Mouse (Mus musculus): ENCODE data around the gene Gpd2.

The Gpd2 gene

GRCm38 (mm10) chr2:57251636-57252317, 14.3 kb downstream of the Gpd2 start:
- DNase-seq (ENCODE audit: low read depth, low spot score): no peak

GRCm38 (mm10) chr2:57252542-57253301, 15.3 kb downstream of the Gpd2 start:
- no peak for DNase-seq (ENCODE audit: low read depth, low spot score)

- no peak for DNase-seq (ENCODE audit: low read depth, low spot score)
Measured at GRCm38 (mm10) chr2:57254267-57254666, 16.8 kb downstream of the Gpd2 start.

- no peak for DNase-seq (ENCODE audit: low read depth, low spot score)
Measured at GRCm38 (mm10) chr2:57255153-57255670, 17.8 kb downstream of the Gpd2 start.

GRCm38 (mm10) chr2:57255836-57256235, 18.4 kb downstream of the Gpd2 start:
- DNase-seq (ENCODE audit: low read depth, low spot score): no peak

- no peak for DNase-seq (ENCODE audit: low read depth, low spot score)
Measured at GRCm38 (mm10) chr2:57256459-57256858, 19.0 kb downstream of the Gpd2 start.

- no peak for DNase-seq (ENCODE audit: low read depth, low spot score)
Measured at GRCm38 (mm10) chr2:57261286-57262077, 24.0 kb downstream of the Gpd2 start.

GRCm38 (mm10) chr2:57263431-57263830, 26.0 kb downstream of the Gpd2 start:
- no peak for DNase-seq (ENCODE audit: low read depth, low spot score)

- no peak for DNase-seq (ENCODE audit: low read depth, low spot score)
Measured at GRCm38 (mm10) chr2:57264912-57265311, 27.5 kb downstream of the Gpd2 start.

GRCm38 (mm10) chr2:57266679-57267393, 29.4 kb downstream of the Gpd2 start:
- DNase-seq (ENCODE audit: low read depth, low spot score): no peak

GRCm38 (mm10) chr2:57267394-57267716, 29.9 kb downstream of the Gpd2 start:
- DNase-seq (ENCODE audit: low read depth, low spot score): no peak

GRCm38 (mm10) chr2:57267896-57268295, 30.5 kb downstream of the Gpd2 start:
- no peak for DNase-seq (ENCODE audit: low read depth, low spot score)

GRCm38 (mm10) chr2:57268839-57269238, 31.4 kb downstream of the Gpd2 start:
- DNase-seq (ENCODE audit: low read depth, low spot score): no peak

- DNase-seq (ENCODE audit: low read depth, low spot score): no peak
Measured at GRCm38 (mm10) chr2:57269690-57270435, 32.4 kb downstream of the Gpd2 start.

- no peak for DNase-seq (ENCODE audit: low read depth, low spot score)
Measured at GRCm38 (mm10) chr2:57280190-57280723, 42.8 kb downstream of the Gpd2 start.

- no peak for DNase-seq (ENCODE audit: low read depth, low spot score)
Measured at GRCm38 (mm10) chr2:57283791-57284190, 46.4 kb downstream of the Gpd2 start.

GRCm38 (mm10) chr2:57285197-57285596, 47.8 kb downstream of the Gpd2 start:
- no peak for DNase-seq (ENCODE audit: low read depth, low spot score)

GRCm38 (mm10) chr2:57287986-57288385, 50.6 kb downstream of the Gpd2 start:
- no peak for DNase-seq (ENCODE audit: low read depth, low spot score)

- no peak for DNase-seq (ENCODE audit: low read depth, low spot score)
Measured at GRCm38 (mm10) chr2:57293571-57293970, 56.1 kb downstream of the Gpd2 start.

GRCm38 (mm10) chr2:57296069-57296468, 58.6 kb downstream of the Gpd2 start:
- DNase-seq (ENCODE audit: low read depth, low spot score): no peak

- DNase-seq (ENCODE audit: low read depth, low spot score): no peak
Measured at GRCm38 (mm10) chr2:57297226-57297625, 59.8 kb downstream of the Gpd2 start.

All from retina, adult 2 months (tissue).